Mouse (Mus musculus) gastrocnemius, adult 18-20 months (tissue): ENCODE results near the gene Dennd6b. TPM values are rescaled to one million over a fixed set of nuclear protein-coding genes. Genes with fewer than 3 reads are reported as not detected.

Experiments
- DNase-seq: peaks from one replicate; pipeline ENCODE4 v3.0.0; 2021; ENCODE audit warnings: low spot score
- microRNA-seq: library from miRNA; unstranded; fragments of <30 nt; microRNA quantifications from one replicate; pipeline ENCODE4 v1.2.0, GENCODE M21; 2021
- total RNA-seq, 2 experiments: library from RNA; stranded (reverse); gene quantifications; 2 replicates each; pipeline ENCODE4 v1.2.3; 2021

Gene Dennd6b
- total RNA-seq, 2 experiments from 2014 or later = 8.8 to 9.6 TPM

DNA sequence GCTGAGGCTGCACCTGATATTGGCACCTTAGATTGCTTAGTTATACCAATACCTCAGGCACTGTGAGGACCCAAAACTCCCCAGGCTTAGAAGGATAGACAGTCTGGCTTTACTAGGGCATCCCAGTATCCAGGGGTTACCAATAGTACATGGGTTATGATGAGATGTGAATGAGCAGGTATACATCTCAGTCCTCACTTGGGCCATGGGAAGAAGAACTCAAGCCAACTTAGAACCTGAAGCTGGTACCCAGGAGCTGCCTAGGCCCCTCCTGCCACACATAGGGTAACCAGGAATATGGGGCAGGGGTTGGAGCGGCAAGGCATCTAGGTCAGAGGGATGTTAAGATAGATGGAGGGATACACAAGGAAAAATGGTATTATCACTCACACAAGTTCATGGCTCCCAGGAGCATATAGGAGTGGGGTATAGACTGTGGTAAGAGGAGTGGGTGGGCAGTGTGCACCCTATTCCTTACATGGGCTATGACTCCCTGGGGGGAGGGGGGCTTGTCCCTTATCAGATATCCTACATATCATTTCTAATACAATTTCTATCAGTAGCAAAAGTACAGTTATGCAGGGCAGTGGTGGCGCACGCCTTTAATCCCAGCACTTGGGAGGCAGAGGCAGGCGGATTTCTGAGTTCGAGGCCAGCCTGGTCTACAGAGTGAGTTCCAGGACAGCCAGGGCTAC, 59.7 kb downstream of the Dennd6b start:
- DNase-seq = no peak

Small RNAs within 50 kb of the gene (microRNA-seq; reads per million reads assigned to microRNA genes)
- 3.1 reads per million for gene Mir6958
- gene Mir7118 = not detected

Other genes with a start within 250 kb of the Dennd6b start
- not detected for gene Ttll8, start 242.1 kb downstream of the Dennd6b start, total RNA-seq
- gene Mlc1, start 217.5 kb downstream of the Dennd6b start, total RNA-seq = not detected
- gene Mov10l1, start 213.6 kb downstream of the Dennd6b start, total RNA-seq = not detected
- not detected for gene Panx2, start 136.8 kb downstream of the Dennd6b start, total RNA-seq
- gene Trabd, start 121.4 kb downstream of the Dennd6b start, total RNA-seq = 10 to 100 TPM; 31.6 to 36.1 TPM
- 10 to 100 TPM; 14.7 to 15.5 TPM for gene Selenoo, start 107.4 kb downstream of the Dennd6b start, total RNA-seq
- 1 to 10 TPM; 6.9 to 8.4 TPM for gene Tubgcp6, start 73.4 kb downstream of the Dennd6b start, total RNA-seq
- gene Hdac10, start 67.8 kb downstream of the Dennd6b start, total RNA-seq = 1 to 10 TPM; 5.7 to 5.9 TPM
- gene Mapk12, start 55.8 kb downstream of the Dennd6b start, total RNA-seq = 100 to 1,000 TPM; 142 to 145 TPM
- 1 to 10 TPM in 1 of 2 experiments, under 1 TPM in 1; 0.89 to 1.9 TPM for gene Mapk11, start 46.9 kb downstream of the Dennd6b start, total RNA-seq
- gene Plxnb2, start 15.7 kb downstream of the Dennd6b start, total RNA-seq = 1 to 10 TPM; 4.0 to 8.2 TPM
- gene Ppp6r2, start 15.1 kb upstream of the Dennd6b start, total RNA-seq = 10 to 100 TPM; 90.7 to 93.0 TPM
- 10 to 100 TPM; 59.4 to 61.0 TPM for gene Sbf1, start 118.8 kb upstream of the Dennd6b start, total RNA-seq
- gene Adm2, start 126.2 kb upstream of the Dennd6b start, total RNA-seq = not detected
- under 1 TPM in 1 of 2 experiments, not detected in 1; 0.48 TPM for gene Miox, start 137.9 kb upstream of the Dennd6b start, total RNA-seq
- gene Lmf2, start 159.2 kb upstream of the Dennd6b start, total RNA-seq = 10 to 100 TPM; 11.4 to 12.5 TPM
- 10 to 100 TPM; 39.2 to 46.1 TPM for gene Ncaph2, start 159.2 kb upstream of the Dennd6b start, total RNA-seq
- gene Sco2, start 177.3 kb upstream of the Dennd6b start, total RNA-seq = 10 to 100 TPM; 12.4 to 13.9 TPM
- under 1 TPM; 0.31 to 0.43 TPM for gene Tymp, start 180.5 kb upstream of the Dennd6b start, total RNA-seq
- under 1 TPM in 1 of 2 experiments, not detected in 1; 0.64 TPM for gene Odf3b, start 182.8 kb upstream of the Dennd6b start, total RNA-seq
- gene Klhdc7b, start 188.4 kb upstream of the Dennd6b start, total RNA-seq = not detected
- not detected for gene Syce3, start 214.0 kb upstream of the Dennd6b start, total RNA-seq
- 100 to 1,000 TPM; 287 to 338 TPM for gene Cpt1b, start 229.4 kb upstream of the Dennd6b start, total RNA-seq
- gene C730034F03Rik, start 233.1 kb upstream of the Dennd6b start, total RNA-seq = under 1 TPM; 0.23 to 0.28 TPM
- under 1 TPM in 1 of 2 experiments, not detected in 1; 0.52 TPM for gene Gm44502, start 233.2 kb upstream of the Dennd6b start, total RNA-seq
- 10 to 100 TPM; 19.7 to 27.0 TPM for gene Chkb, start 233.4 kb upstream of the Dennd6b start, total RNA-seq